Mouse (Mus musculus) E14TG2a.4 (cell line): ENCODE measurements around the gene Ccdc114.
"Not testable (repeated sequence)": the region's sequence is repeated elsewhere in the genome, so short reads cannot be mapped to it uniquely, and the experiment has no call there.

Experiments used
- H3K27me3 ChIP-seq: 2 replicates; pipeline ENCODE4 v1.6.1; 2014; ENCODE audit warnings: low read length, control low read depth; ENCODE audit not compliant: insufficient read depth
- H3K36me3 ChIP-seq: 2 replicates; pipeline ENCODE4 v1.6.1; 2014; ENCODE audit warnings: low read length, control low read depth; ENCODE audit not compliant: insufficient read depth
- H3K4me1 ChIP-seq: replicated peaks from 2 replicates; pipeline ENCODE4 v1.6.1; 2014; ENCODE audit warnings: low read depth, low read length, control low read depth
- H3K4me3 ChIP-seq: replicated peaks from 2 replicates; pipeline ENCODE4 v1.5.1; 2014; ENCODE audit warnings: mild to moderate bottlenecking, low read length
- H3K9me3 ChIP-seq: 2 replicates; pipeline ENCODE4 v1.6.1; 2014; ENCODE audit warnings: low read length, control low read depth
- CTCF ChIP-seq: conservative IDR thresholded peaks from 2 replicates; pipeline ENCODE4 v1.5.1; 2014; ENCODE audit warnings: low read length
- NANOG ChIP-seq: IDR thresholded peaks from 2 replicates; pipeline ENCODE4 v1.6.1; 2014; ENCODE audit warnings: borderline replicate concordance, low read length, mixed read lengths
- POU5F1 ChIP-seq: IDR thresholded peaks from 2 replicates; pipeline ENCODE4 v1.6.1; 2014; ENCODE audit warnings: low read length, borderline replicate concordance

The Ccdc114 gene

GRCm38 (mm10) chr7:45941986-45942385 lies 18.1 kb downstream of the Ccdc114 start:
- Histone ChIP-seq H3K4me1 (peaks cover 4% of the 10 kb centered on the region; the same call in 1 of the 2 replicates), H3K4me3 (no peak overlapping the region), H3K9me3 (no peaks in the 10 kb centered on the region), H3K36me3 (peaks cover 19% of the 10 kb centered on the region; the same call in 1 of the 2 replicates), H3K27me3 (no peaks in the 10 kb centered on the region)
- TF ChIP-seq NANOG (no peak), CTCF (no peak), POU5F1 (no peak)

- not testable (repeated sequence) for H3K9me3 ChIP-seq, H3K4me1 ChIP-seq, H3K4me3 ChIP-seq, H3K27me3 ChIP-seq
- TF ChIP-seq CTCF = peak; percentile 48
- peaks cover 30% of the 10 kb centered on the region for H3K36me3 ChIP-seq
Observed at GRCm38 (mm10) chr7:45943280-45943679, 19.4 kb downstream of the Ccdc114 start.

GRCm38 (mm10) chr7:45949061-45949460 lies 25.2 kb downstream of the Ccdc114 start:
- Histone ChIP-seq H3K4me3 (no peak overlapping the region), H3K27me3 (no peaks in the 10 kb centered on the region), H3K4me1 (0 out of 2 replicates have a peak, but pooled peaks cover 6% of the 10 kb centered on the region), H3K36me3 (peaks cover 16% of the 10 kb centered on the region), H3K9me3 (peaks cover 7% of the 10 kb centered on the region)
- TF ChIP-seq CTCF (no peak), NANOG (no peak), POU5F1 (no peak)

- no peaks in the 10 kb centered on the region for H3K27me3 ChIP-seq
- no peaks in the 10 kb centered on the region for H3K36me3 ChIP-seq
- no peak overlapping the region for H3K4me3 ChIP-seq
- H3K9me3 ChIP-seq = peaks cover 10% of the 10 kb centered on the region
- TF ChIP-seq CTCF = no peak
- TF ChIP-seq POU5F1 = no peak
- no peak for TF ChIP-seq NANOG
- H3K4me1 ChIP-seq = no peaks in the 10 kb centered on the region
Observed at GRCm38 (mm10) chr7:45956611-45957010, 32.7 kb downstream of the Ccdc114 start.

GRCm38 (mm10) chr7:45971831-45972723 lies 48.2 kb downstream of the Ccdc114 start:
- no peaks in the 10 kb centered on the region for H3K36me3 ChIP-seq
- peaks cover 22% of the 10 kb centered on the region for H3K4me1 ChIP-seq
- TF ChIP-seq POU5F1 (no peak), NANOG (no peak), CTCF (no peak)
- 0 out of 2 replicates have a peak, but pooled peaks cover 7% of the 10 kb centered on the region for H3K9me3 ChIP-seq
- peak overlapping the region; percentile 60 for H3K4me3 ChIP-seq
- H3K27me3 ChIP-seq = no peaks in the 10 kb centered on the region; the same call in 1 of the 2 replicates

- no peak for TF ChIP-seq CTCF
- no peak for TF ChIP-seq POU5F1
- no peak for TF ChIP-seq NANOG
Observed at GRCm38 (mm10) chr7:45973271-45973687, 49.4 kb downstream of the Ccdc114 start.

GRCm38 (mm10) chr7:45974103-45974502 lies 50.2 kb downstream of the Ccdc114 start:
- no peaks in the 10 kb centered on the region for H3K36me3 ChIP-seq
- H3K9me3 ChIP-seq = 0 out of 2 replicates have a peak, but pooled peaks cover 7% of the 10 kb centered on the region
- H3K4me3 ChIP-seq = peak overlapping the region; percentile 60
- no peak for TF ChIP-seq POU5F1
- no peak for TF ChIP-seq CTCF
- TF ChIP-seq NANOG = no peak
- H3K27me3 ChIP-seq = no peaks in the 10 kb centered on the region; the same call in 1 of the 2 replicates
- H3K4me1 ChIP-seq = peaks cover 25% of the 10 kb centered on the region

More at GRCm38 (mm10) chr7:45973271-45973687, 49.4 kb downstream of the Ccdc114 start:
- no peaks in the 10 kb centered on the region for H3K36me3 ChIP-seq
- H3K27me3 ChIP-seq = no peaks in the 10 kb centered on the region; the same call in 1 of the 2 replicates
- H3K9me3 ChIP-seq = 0 out of 2 replicates have a peak, but pooled peaks cover 7% of the 10 kb centered on the region
- H3K4me3 ChIP-seq = peak overlapping the region; percentile 60
- peaks cover 25% of the 10 kb centered on the region for H3K4me1 ChIP-seq

- Histone ChIP-seq H3K36me3 (no peaks in the 10 kb centered on the region), H3K27me3 (no peaks in the 10 kb centered on the region; the same call in 1 of the 2 replicates), H3K4me3 (no peak overlapping the region), H3K4me1 (peaks cover 25% of the 10 kb centered on the region), H3K9me3 (0 out of 2 replicates have a peak, but pooled peaks cover 7% of the 10 kb centered on the region)
- TF ChIP-seq POU5F1 (no peak), CTCF (no peak), NANOG (no peak)
Observed at GRCm38 (mm10) chr7:45974512-45974911, 50.6 kb downstream of the Ccdc114 start.

- Histone ChIP-seq H3K27me3 (no peaks in the 10 kb centered on the region; the same call in 1 of the 2 replicates), H3K9me3 (no peaks in the 10 kb centered on the region), H3K36me3 (no peaks in the 10 kb centered on the region), H3K4me1 (peaks cover 19% of the 10 kb centered on the region), H3K4me3 (no peak overlapping the region)
- no peak for TF ChIP-seq POU5F1
- no peak for TF ChIP-seq CTCF
- no peak for TF ChIP-seq NANOG
Observed at GRCm38 (mm10) chr7:45981612-45982011, 57.7 kb downstream of the Ccdc114 start.
